Mouse (Mus musculus) olfactory bulb, adult 2 months (tissue): ENCODE results near the gene Rrp7a.

ENCODE experiments used
- CTCF ChIP-seq: fragments of 200-500 bp; IDR thresholded peaks from 2 replicates; pipeline ENCODE4 v1.5.1; 2012; ENCODE audit warnings: low read depth, mild to moderate bottlenecking, low read length, moderate library complexity; ENCODE audit not compliant: insufficient read depth
- POLR2A ChIP-seq: fragments of 200-500 bp; IDR thresholded peaks from 2 replicates; pipeline ENCODE4 v1.6.1; 2012; ENCODE audit warnings: mild to moderate bottlenecking, low read depth, low read length, moderate library complexity; ENCODE audit not compliant: insufficient read depth

DNA sequence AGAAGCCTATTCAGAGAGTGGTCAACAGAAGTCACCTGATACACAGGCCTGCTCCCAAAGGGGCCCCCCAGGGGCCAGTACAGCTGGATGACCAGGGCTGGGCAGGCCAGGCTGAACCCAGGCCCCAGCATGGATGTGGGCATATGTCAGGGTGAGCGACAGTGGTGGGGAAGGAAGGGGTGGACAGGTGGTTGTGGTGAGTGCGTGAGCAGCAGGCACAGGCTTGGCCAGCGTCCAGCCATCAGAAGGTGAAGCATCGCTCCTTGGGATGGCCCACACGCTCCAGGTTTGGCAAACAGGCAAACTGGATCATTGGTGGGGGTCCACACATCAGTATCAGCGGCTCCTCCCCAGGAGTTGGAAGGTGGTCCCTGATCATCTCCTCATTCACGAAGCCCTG lies 31.7 kb upstream of the Rrp7a start:
- TF ChIP-seq CTCF: no peak
- no peak for TF ChIP-seq POLR2A
